Mouse (Mus musculus): ENCODE results near the gene Ikzf2.

Gene Ikzf2

DNA sequence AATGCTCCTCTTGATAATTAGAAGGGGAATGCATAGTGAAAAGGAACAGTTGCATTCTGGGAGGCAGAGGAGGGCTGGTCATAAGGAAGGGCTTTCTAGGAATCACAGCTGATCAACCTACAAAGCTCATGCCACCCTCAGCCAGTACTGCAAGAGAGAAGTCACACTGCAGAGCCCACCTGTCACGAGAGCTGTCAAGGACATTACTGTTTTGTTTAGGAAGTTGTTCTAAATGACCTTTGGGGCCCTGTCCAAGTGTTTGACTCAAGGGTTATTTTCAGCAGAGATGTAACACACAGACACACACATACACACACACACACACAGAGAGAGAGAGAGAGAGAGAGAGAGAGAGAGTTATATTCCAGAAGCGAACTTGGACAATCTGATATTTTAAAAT is 27.3 kb downstream of the Ikzf2 start:
- no peak for DNase-seq (ENCODE audit: low read depth)

DNA sequence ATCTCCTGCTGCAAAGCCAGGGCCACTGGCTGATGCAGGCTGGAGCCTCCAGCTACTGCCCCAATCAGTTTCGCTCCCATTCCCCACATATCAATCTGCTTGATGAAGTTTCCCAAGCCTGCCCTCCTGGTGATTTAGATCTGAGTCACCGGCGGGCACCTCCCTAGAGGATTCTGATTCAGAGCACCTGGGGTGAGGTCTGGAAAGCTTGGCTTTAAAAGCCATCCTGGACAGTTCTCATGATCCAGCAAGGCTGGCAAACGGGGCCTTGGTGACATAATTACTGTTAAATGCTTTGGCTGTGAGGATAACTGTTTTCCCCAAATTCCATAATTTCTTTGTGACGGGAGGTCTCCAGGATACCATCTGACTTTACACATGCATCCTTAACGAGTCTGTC is 29.0 kb downstream of the Ikzf2 start:
- no peak for DNase-seq (ENCODE audit: low read depth)

DNA sequence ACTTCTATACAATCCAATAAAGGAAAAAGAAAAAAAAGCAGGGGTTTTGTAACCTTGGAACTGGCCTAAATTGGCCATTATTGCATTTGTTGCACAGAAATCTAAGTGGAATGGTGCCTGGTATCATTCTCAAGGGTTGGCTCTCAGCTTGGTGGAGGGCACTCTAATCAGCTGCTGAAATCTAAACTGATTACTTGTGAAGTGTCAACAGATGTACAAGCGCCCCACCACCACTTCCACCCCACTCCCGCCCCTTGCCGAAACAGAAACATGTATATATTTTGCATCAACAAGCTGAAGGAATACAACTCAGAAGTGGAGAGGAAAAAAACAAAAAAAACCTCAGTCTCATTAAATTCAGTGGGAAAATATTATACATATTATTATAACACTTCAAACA is 29.6 kb downstream of the Ikzf2 start:
- DNase-seq (ENCODE audit: low read depth), result no peak

DNA sequence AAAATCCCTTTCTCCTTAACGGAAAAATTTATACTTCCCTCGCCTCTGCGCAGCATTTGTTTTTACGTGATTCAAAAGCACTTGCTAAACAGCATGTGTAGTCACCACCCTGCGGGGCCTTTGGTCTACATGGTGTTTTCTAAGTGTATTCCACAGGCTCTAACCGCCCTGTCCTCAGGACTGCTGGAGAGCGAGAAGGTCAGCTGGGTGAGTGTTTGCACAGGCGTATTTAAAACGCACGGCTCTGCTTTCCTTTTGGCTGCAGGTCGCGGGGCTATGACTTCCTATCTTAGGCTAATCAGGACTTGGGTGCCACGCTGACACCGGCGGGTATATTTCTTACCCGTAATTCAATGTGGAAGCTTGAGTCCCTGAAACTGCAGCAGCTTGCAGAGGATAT is 30.1 kb downstream of the Ikzf2 start:
- DNase-seq (ENCODE audit: low read depth), result no peak

DNA sequence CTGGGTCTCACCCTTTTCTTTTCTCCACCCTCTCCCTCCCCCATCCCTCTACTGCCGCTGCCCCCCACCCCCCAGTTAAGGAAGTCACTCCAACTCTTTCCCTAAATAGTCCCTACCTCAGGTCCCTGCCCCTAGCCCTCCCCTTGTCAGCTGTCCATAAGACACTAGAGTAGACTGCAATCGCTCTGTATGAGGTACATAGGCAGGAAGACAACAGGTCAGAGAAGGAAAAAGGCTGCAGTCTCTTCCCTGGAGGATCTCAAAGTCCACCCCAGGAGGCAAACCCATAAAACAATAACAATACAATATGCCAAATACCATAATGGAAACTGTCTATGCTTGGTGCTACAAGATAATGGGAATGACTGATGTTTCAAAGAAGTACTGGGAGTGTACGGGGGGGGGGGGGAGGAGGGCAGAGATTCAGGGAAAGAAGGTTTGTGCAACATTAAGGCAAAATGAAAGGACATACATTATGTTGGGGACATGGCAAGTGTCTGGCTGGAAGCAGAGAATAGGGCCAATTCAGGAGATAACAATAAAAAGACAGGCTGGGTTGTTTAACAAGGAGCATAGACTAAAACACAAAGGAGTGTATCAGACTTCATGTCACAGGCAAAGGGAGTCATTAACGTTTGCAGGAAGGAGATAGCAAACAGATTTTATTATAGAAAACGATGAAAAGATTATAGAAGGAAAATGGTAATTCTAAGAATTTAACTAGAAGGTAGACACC is 30.8 kb downstream of the Ikzf2 start:
- DNase-seq (ENCODE audit: low read depth), result no peak

DNA sequence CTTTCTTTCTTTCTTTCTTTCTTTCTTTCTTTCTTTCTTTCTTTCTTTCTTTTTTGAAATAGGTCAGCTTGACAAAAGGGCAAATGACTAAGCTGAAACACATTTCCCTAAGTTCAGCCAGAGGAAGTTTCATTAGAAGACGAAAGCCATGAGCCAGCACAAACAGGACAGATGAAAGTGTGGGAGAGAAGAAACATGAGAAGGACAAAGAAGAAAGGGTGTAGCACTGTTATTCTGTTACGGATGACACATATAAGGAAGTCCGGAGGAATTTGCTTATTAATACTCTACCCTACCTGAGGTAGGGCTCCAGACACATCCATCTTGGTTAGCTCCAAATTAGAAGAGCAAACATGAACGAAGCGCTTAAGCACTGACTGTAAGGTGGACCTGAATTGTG is 31.7 kb downstream of the Ikzf2 start:
- DNase-seq (ENCODE audit: low read depth), result no peak

DNA sequence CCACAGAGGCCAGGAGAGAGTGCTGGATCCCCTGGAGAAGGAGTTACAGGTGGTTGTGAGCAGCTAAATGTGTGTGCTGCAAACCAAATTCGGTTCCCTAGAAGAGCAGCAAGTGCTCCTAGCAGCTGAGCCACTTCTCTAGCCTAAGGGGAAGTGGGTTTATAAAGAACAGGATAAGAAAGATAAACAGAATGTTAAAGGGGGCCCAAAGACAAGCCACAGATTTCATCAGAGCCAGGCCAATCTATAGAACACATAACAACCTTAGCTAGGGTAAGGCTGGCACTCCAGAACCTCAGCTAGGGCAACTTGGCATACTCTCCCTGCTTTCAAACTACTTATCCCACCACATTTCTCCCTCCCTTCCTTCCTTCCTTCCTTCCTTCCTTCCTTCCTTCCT is 32.1 kb downstream of the Ikzf2 start:
- no peak for DNase-seq (ENCODE audit: low read depth)

DNA sequence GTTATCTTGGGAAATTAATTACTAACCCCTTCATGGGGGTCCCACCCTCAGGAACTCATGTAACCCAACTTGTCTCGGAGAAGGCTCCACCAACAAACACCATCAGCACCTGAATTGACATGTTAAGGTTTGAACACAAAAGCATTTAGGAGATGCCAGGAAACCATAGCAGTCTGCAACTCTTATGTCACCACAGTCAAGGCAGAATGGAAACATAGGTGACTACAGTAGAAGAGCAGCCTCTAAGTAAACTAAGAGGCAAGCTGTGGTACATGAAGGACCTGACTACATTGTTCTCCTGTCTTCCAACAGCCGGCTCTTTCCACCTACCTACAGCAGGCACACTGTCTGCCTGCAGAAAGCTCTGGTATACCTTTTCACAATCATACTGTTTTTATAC is 33.6 kb downstream of the Ikzf2 start:
- DNase-seq (ENCODE audit: low read depth), result no peak

DNA sequence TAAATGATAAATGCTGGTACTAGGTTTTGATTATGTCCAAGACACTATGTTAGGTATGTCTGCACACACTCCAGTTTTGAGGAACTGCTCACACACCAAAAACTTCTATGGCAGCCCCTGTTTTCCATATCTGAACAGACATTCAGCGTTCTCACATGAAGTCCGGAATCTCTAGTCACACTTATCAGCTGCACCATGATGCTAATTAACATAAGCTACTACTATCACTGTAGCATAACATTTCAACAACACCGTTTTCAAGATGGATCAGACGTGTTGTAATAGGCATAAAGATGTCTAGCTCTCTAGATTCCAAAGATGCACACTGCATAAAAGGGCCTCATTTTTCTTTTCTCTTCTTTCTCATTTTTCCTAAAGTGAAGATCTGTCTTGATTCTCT is 43.9 kb downstream of the Ikzf2 start:
- no peak for DNase-seq (ENCODE audit: low read depth)

DNA sequence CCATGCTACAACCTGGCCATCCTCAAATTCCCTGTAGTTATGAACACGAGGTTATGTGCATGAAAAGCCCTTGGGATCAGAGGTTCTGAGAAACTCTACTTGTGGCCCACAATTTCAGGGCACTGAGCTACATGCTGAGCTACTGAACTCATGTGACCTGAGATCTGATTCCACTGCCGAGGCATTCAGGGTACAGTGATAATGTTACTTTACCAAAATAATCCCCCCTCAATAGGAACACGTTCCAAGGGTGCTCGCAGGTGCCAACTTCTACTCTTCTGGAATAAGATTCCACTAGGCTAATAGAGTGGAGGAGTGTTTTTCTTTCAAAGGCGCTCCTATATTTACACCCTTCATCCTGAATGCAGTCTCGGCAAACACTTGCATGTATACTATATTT is 45.1 kb downstream of the Ikzf2 start:
- no peak for DNase-seq (ENCODE audit: low read depth)

DNA sequence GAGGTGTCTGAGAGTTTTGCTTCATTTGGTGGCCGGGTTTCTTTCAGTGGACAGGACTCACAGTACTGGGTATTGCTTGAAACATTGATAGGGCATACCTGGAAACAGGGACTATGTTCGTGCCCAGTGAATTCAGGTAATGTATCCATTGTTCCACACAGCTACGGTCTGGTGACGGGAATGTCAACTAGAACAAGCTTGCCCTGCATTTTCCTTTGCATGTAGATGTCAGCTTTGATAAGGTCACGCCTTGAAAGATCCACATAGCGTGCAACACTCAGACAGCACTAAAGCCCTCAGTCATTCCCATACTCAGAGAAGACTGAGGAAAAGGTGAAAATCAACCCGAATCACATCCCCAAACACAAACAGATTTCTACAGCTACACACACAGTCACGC is 48.7 kb downstream of the Ikzf2 start:
- DNase-seq (ENCODE audit: low read depth), result no peak

DNA sequence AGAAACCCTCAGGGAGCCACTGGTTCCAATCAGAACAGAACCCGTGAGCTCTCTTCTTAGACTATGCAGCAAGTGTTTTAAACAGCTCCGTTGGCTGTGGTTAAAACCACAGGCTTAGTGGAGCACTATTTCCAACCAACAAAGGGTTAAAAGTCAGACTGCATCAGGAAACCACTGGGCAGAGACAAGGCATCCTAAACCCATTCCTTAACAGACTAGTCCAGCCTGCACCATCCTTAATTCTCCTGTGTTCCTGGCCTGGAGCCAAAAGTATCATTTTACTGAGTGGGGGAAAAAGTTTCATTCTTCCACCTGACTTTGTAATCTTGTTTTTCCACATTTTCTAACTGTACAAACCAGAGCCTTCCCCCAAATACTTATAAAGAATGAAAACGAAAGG is 49.1 kb downstream of the Ikzf2 start:
- DNase-seq (ENCODE audit: low read depth), result no peak

DNA sequence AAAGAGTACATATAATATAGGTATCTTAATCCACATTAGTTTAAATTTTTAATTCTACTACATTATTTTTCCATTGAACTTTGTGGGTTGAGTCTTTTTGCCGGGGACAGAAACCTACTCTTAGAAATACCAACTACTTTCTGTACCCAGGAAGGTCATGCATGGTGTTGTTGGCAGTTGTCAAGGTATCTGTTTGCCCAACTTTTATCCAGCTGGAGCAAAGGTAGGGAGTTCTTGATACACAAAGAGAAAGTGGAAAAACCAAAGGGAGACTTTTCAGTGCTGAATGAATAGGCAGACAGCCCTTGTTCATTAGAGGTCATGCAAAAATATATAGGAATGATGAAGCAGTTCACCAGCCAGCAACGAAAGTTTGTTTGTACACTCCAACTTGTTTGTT is 52.8 kb downstream of the Ikzf2 start:
- no peak for DNase-seq (ENCODE audit: low read depth)

DNA sequence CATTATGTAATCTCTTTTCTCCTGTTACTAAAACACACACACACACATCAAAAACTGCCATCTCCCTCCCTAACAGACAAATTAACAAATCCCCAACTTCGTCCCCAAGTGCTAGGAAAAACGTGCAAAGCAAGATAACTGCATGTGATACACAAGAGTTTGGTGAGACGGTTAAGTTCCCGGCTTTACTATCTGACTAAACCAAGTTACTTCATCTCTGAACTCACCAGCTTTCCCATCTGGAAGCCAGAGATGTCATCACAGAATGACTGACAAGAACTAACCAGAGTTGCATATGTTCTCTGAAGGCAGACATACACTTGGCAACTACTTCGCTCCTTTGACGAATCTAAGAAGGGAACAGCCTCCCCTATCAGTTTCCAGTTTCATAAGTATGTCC is 56.5 kb downstream of the Ikzf2 start:
- peak; percentile 16 for DNase-seq (ENCODE audit: low read depth)

DNA sequence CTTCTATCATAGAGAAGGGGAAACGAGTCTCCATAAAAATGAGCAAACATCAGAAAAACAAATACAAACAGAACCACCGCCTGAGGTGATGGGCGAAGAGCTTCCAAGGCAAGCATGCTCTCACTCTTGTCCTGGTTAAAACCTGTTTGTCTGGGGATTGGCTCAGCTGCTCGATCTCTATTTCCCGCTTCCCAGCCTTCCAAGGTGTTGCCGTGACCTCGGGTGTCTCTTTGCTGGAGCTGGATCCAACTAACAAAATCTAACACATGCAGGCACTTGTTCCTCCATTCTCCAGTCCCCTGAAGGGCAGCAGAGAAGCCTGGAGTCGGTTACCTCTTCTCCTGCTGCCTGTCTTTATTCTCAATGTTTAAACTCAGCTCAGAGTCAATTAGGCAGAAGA is 57.5 kb downstream of the Ikzf2 start:
- no peak for DNase-seq (ENCODE audit: low read depth)

DNA sequence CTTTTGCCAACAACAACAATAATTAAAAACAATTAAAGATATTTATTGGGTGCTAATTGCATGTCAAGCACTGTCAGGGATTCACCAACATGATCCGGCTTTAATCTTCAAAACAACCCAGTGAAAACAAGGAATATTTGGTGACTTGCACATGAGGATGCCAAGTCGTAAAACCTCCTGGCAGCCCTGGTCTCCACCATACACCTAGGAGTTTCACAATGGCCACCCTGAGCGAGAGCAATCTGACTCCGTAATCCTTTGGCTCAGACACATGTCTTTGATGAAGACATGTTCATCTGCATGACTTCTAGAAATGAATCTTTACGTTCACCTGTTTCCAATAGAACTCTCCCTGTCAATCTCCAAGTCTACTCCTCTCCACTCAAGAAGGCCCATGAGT is 75.0 kb downstream of the Ikzf2 start:
- DNase-seq (ENCODE audit: low read depth), result no peak

DNA sequence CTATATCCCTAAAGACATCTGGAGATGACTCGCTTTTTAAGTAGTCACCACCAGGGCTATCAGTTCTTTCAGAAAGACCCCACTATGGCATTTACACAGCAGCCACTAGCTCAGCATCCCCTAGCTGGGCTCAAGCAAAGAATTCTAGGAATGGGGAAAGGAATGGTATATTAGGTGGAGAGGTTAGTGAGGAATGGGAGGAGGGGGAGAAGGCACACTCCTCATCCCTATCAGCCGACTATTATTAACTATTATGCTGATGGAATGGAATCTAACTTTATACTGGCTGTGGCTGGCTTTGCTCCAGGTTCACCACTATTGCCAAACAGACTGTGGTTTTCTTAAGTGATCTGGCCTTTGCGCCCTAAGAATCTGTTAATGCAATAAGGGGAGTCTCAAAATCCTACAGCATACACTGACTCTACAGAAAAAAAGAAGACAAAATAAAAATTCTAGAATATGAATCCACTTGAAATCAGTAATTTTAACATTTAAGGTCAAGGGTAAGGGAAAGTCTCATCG is 75.8 kb downstream of the Ikzf2 start:
- no peak for DNase-seq (ENCODE audit: low read depth)

DNA sequence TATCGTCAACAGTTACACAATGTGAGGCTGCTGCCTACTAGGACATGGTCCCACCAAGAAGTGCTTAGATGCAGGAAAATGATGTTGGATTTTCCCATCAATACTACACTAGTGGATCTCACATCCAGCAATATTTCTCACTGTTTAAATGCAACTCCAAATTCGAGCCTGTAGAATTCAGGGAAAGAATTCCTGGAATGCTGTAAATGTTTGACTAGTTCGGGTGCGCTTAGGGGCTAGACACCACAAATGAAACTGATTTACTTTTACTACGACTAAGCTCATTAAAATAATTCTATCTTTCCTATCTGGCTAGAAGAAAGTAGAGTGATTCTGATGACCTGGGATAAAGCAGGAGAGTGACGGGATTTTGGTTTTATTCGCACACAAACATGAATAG is 76.3 kb downstream of the Ikzf2 start:
- no peak for DNase-seq (ENCODE audit: low read depth)

DNA sequence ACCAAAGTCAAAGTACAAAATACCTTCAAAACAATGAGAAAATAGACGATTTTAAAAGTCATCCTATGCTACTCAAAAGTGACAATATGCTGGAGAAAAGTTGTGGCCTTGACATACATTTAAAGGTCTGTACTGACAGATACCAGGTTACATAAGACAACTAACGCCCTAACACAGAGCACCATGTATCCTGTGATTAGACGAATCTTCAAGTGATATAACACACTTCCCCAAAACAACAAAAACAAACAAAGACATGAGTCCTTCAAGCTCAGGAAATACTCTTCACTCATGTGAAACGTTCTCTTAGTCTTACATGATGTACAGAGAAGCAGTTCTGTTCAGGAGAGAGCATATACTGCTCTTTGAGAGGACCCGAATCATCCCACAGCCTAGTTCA is 78.2 kb downstream of the Ikzf2 start:
- no peak for DNase-seq (ENCODE audit: low read depth)

DNA sequence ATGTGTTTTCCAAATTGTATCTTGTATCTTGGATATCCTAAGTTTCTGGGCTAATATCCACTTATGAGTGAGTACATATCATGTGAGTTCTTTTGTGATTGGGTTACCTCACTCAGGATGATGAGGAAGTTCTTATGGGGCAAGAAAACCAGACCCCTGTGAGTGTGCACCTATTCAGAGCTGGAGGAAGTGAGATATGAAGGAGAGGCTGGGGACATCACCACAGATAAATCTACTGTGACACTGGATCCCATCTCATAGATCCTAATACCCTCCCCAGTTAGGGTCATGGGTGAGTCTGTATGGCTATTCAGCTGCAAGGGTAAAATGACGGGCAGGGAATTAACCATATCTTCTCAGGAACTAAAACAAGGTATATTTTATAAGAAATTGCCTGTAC is 80.2 kb downstream of the Ikzf2 start:
- DNase-seq (ENCODE audit: low read depth), result no peak

DNA sequence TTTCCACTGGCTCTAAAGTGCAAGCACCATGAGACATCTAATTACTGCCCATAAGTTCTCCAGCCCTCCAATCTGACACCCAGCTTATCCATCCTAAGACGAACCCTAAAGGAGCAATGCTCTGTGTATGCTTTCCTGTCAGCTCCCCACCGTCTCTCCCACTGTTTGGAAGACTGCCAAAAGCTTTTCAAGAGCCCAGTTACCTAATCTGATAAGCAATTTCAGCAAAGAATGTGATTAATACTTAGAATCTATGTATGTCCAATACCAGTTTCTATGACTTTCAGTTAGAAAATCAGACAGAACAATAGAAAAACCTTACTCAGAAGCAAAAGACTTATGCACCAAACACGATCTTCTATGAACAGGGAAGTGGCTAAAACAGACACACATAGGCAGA is 82.8 kb downstream of the Ikzf2 start:
- no peak for DNase-seq (ENCODE audit: low read depth)

DNA sequence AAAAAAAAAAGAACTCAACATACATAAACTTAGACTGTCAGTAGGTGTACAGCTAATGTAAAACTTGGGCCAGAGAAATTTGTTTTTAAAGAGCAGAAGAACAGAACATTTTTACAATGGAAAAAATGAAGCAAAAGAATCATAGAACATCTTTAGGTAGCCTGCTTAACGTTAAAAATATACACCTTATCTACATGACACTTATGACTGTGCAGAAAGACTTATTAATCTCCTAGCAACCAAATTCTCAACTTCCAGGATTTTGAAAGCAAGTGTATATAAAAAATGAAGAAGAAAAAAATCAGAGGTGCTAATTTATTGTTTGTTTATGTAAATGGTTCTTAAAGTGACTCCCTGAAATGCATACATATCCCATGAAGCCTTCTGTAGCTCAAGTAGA is 86.1 kb downstream of the Ikzf2 start:
- no peak for DNase-seq (ENCODE audit: low read depth)

DNA sequence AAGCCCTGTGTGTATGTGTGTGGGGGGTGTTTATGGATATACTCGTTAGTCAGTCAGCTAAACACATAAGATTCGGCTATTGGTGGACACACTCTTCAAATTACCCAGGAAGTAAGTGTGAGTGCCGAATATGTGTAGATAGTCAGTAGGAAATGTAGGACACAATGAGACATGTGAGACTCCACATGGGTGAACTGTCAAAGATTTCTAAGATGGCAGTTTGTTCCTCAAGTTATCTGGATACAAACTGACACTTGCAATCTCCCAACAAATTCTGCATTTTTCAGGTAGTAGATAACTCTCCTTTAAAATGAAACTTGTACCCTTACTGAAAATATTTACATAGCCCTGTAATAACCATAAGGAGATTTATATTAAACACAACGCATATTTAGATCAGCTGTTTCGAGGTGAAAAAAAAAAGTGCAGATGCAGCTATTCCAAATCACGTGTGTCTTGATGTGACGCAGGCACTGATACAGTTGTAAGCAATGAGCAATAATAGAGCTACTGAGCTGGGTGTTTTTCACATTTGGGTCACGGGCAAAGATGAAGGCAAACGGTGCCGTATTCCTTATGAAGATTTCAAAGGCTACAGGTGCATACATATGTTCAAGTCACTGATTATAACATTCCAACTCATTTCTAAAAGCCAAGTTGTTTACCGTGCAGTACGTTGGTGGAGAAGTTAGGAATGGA is 87.8 kb downstream of the Ikzf2 start:
- no peak for DNase-seq (ENCODE audit: low read depth)

DNA sequence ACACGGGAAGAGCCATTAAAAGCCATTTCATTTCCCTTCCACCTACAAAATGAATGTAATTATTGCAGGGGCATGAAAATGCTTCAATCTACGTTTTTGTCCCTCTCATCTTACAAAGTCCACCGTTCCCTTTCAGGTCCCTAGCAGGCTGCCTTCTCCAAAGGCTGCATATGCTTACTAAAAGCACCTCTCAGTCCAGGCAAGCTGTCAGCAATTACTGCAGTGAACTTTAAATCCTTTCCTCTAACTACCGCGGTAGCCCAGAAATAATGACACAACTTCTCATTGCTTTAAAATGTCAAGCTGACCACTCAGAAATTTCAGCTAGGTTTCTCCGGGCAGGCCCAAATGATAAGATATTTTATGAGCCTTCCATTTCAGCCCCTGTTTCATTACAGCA is 95.2 kb downstream of the Ikzf2 start:
- no peak for DNase-seq (ENCODE audit: low read depth)

All from c-Kit-positive CD71-positive TER-119-negative erythroid progenitor cells, embryonic 14.5 days (primary cell).